Mouse (Mus musculus) MEL (cell line): ENCODE results near the gene Vps51. TPM values are rescaled to one million over a fixed set of nuclear protein-coding genes. Genes with fewer than 3 reads are reported as not detected.

Experiments used
- DNase-seq: peaks from one replicate; pipeline ENCODE4 v3.0.0; 2011; ENCODE audit warnings: low read depth, low spot score
- H3K27ac ChIP-seq: 2 replicates; pipeline ENCODE4 v1.5.1; 2012; ENCODE audit warnings: low read depth, mild to moderate bottlenecking, control low read depth, low read length, moderate library complexity; ENCODE audit not compliant: control insufficient read depth
- H3K27me3 ChIP-seq, 2 experiments: fragments of 150-350 bp in 1 of 2; sonication (generic) in 1 of 2; 2 replicates each; pipeline ENCODE4 v1.6.1; 2012; ENCODE audit warnings: low read length in 2 of 2, mild to moderate bottlenecking in 2 of 2, improper control_type of control experiment in 1 of 2, moderate library complexity in 1 of 2; ENCODE audit not compliant: insufficient read depth in 2 of 2, control insufficient read depth in 1 of 2
- H3K36me3 ChIP-seq, 2 experiments: 2 replicates each; pipeline ENCODE4 v1.6.1; 2012 to 2014; ENCODE audit warnings: low read length in 2 of 2, improper control_type of control experiment in 1 of 2, inconsistent platforms in 1 of 2, mild to moderate bottlenecking in 1 of 2; ENCODE audit not compliant: insufficient read depth in 2 of 2, control insufficient read depth in 1 of 2
- H3K4me1 ChIP-seq, 2 experiments: fragments of 150-350 bp in 1 of 2; sonication (generic) in 1 of 2; 2 replicates each; pipeline ENCODE4 v1.6.1; 2012; ENCODE audit warnings: low read length in 2 of 2, improper control_type of control experiment in 1 of 2, mild to moderate bottlenecking in 1 of 2; ENCODE audit not compliant: insufficient read depth in 2 of 2, control insufficient read depth in 1 of 2
- H3K4me3 ChIP-seq, 2 experiments: fragments of 150-350 bp in 1 of 2; sonication (generic) in 1 of 2; 2 replicates each; pipeline ENCODE4 v1.5.1; 2012; ENCODE audit warnings: low read depth in 2 of 2, low read length in 2 of 2, mild to moderate bottlenecking in 2 of 2, moderate library complexity in 2 of 2, control low read depth in 1 of 2, improper control_type of control experiment in 1 of 2; ENCODE audit not compliant: control insufficient read depth in 1 of 2, insufficient read depth in 1 of 2
- H3K79me2 ChIP-seq: 2 replicates; pipeline ENCODE4 v1.6.1; 2012; ENCODE audit warnings: mild to moderate bottlenecking, low read length, moderate library complexity; ENCODE audit not compliant: control insufficient read depth, poor library complexity, insufficient read depth
- H3K9ac ChIP-seq: 2 replicates; pipeline ENCODE4 v1.6.1; 2012; ENCODE audit warnings: low read depth, mild to moderate bottlenecking, control low read depth, low read length, moderate library complexity; ENCODE audit not compliant: control insufficient read depth, poor library complexity, severe bottlenecking
- H3K9me3 ChIP-seq: fragments of 150-350 bp; sonication (generic); replicated peaks from 2 replicates; pipeline ENCODE4 v1.6.1; 2012; ENCODE audit warnings: mild to moderate bottlenecking, low read length, improper control_type of control experiment, moderate library complexity; ENCODE audit not compliant: insufficient read depth
- CTCF ChIP-seq, 3 experiments: IDR thresholded peaks in 2 of 3; conservative IDR thresholded peaks in 1 of 3; 2 replicates each; pipeline ENCODE4 v1.5.1; 2011 to 2012; ENCODE audit warnings: low read length in 3 of 3, low read depth in 2 of 3, mild to moderate bottlenecking in 2 of 3, improper control_type of control experiment in 1 of 3, inconsistent platforms in 1 of 3, mixed read lengths in 1 of 3, moderate library complexity in 1 of 3; ENCODE audit not compliant: control insufficient read depth in 1 of 3, insufficient read depth in 1 of 3, poor library complexity in 1 of 3, severe bottlenecking in 1 of 3
- E2F4 ChIP-seq: IDR thresholded peaks from 2 replicates; pipeline ENCODE4 v1.6.1; 2011; ENCODE audit warnings: low read depth, low read length, improper control_type of control experiment, borderline replicate concordance
- ELF1 ChIP-seq: IDR thresholded peaks from 2 replicates; pipeline ENCODE4 v1.6.1; 2014; ENCODE audit warnings: low read depth, mild to moderate bottlenecking, inconsistent platforms, low read length, improper control_type of control experiment, moderate library complexity
- EP300 ChIP-seq, 2 experiments: IDR thresholded peaks; 2 replicates each; pipeline ENCODE4 v1.6.1; 2011; ENCODE audit warnings: improper control_type of control experiment in 2 of 2, low read length in 2 of 2, low read depth in 1 of 2, mild to moderate bottlenecking in 1 of 2
- ETS1 ChIP-seq: IDR thresholded peaks from 2 replicates; pipeline ENCODE4 v1.6.1; 2012; ENCODE audit warnings: low read depth, mild to moderate bottlenecking, inconsistent platforms, low read length, improper control_type of control experiment, moderate library complexity
- GATA1 ChIP-seq: IDR thresholded peaks from 2 replicates; pipeline ENCODE4 v1.6.1; 2011; ENCODE audit warnings: low read depth, low read length, improper control_type of control experiment
- HCFC1 ChIP-seq: IDR thresholded peaks from 2 replicates; pipeline ENCODE4 v1.6.1; 2012; ENCODE audit warnings: low read depth, mild to moderate bottlenecking, inconsistent platforms, low read length, improper control_type of control experiment, moderate library complexity
- JUND ChIP-seq: IDR thresholded peaks from 2 replicates; pipeline ENCODE4 v1.6.1; 2011; ENCODE audit warnings: low read depth, mild to moderate bottlenecking, improper control_type of control experiment, low read length
- KAT2A ChIP-seq: conservative IDR thresholded peaks from 2 replicates; pipeline ENCODE4 v1.6.1; 2012; ENCODE audit warnings: low read depth, low read length, improper control_type of control experiment, inconsistent platforms
- MAZ ChIP-seq: IDR thresholded peaks from 2 replicates; pipeline ENCODE4 v1.6.1; 2012; ENCODE audit warnings: low read depth, mild to moderate bottlenecking, inconsistent platforms, low read length, improper control_type of control experiment
- MXI1 ChIP-seq: IDR thresholded peaks from 2 replicates; pipeline ENCODE4 v1.6.1; 2011; ENCODE audit warnings: mild to moderate bottlenecking, low read depth, low read length, improper control_type of control experiment
- MYC ChIP-seq: IDR thresholded peaks from 2 replicates; pipeline ENCODE4 v1.6.1; 2011; ENCODE audit warnings: low read depth, mild to moderate bottlenecking, low read length, improper control_type of control experiment, moderate library complexity
- NELFE ChIP-seq: IDR thresholded peaks from 2 replicates; pipeline ENCODE4 v1.6.1; 2011; ENCODE audit warnings: low read depth, low read length, improper control_type of control experiment
- NRF1 ChIP-seq: IDR thresholded peaks from 2 replicates; pipeline ENCODE4 v1.6.1; 2014; ENCODE audit warnings: low read depth, mild to moderate bottlenecking, inconsistent platforms, low read length, improper control_type of control experiment, moderate library complexity; ENCODE audit not compliant: poor library complexity, insufficient read depth, severe bottlenecking
- POLR2A ChIP-seq, 2 experiments: IDR thresholded peaks; 2 replicates each; pipeline ENCODE4 v1.6.1; 2011 to 2012; ENCODE audit warnings: low read length in 2 of 2, mild to moderate bottlenecking in 2 of 2, control low read depth in 1 of 2, improper control_type of control experiment in 1 of 2, low read depth in 1 of 2, moderate library complexity in 1 of 2; ENCODE audit not compliant: control insufficient read depth in 1 of 2, insufficient read depth in 1 of 2, poor library complexity in 1 of 2
- POLR2AphosphoS5 ChIP-seq: IDR thresholded peaks from 2 replicates; pipeline ENCODE4 v1.6.1; 2012; ENCODE audit warnings: low read depth, borderline replicate concordance, mild to moderate bottlenecking, inconsistent platforms, low read length, moderate library complexity, mixed read lengths
- RCOR1 ChIP-seq: IDR thresholded peaks from 2 replicates; pipeline ENCODE4 v1.6.1; 2012; ENCODE audit warnings: low read depth, mild to moderate bottlenecking, inconsistent platforms, low read length, improper control_type of control experiment
- SIN3A ChIP-seq: IDR thresholded peaks from 2 replicates; pipeline ENCODE4 v1.6.1; 2012; ENCODE audit warnings: low read length, improper control_type of control experiment, inconsistent platforms
- TBP ChIP-seq: IDR thresholded peaks from 2 replicates; pipeline ENCODE4 v1.8.0; 2011; ENCODE audit warnings: low read depth, low read length, improper control_type of control experiment
- TCF12 ChIP-seq: IDR thresholded peaks from 2 replicates; pipeline ENCODE4 v1.6.1; 2014; ENCODE audit warnings: low read depth, mild to moderate bottlenecking, inconsistent platforms, low read length, improper control_type of control experiment, moderate library complexity
- UBTF ChIP-seq: IDR thresholded peaks from 2 replicates; pipeline ENCODE4 v1.6.1; 2012; ENCODE audit warnings: low read depth, mild to moderate bottlenecking, inconsistent platforms, low read length, improper control_type of control experiment, moderate library complexity, borderline replicate concordance; ENCODE audit not compliant: insufficient read depth
- ZKSCAN1 ChIP-seq: IDR thresholded peaks from 2 replicates; pipeline ENCODE4 v1.6.1; 2012; ENCODE audit warnings: low read depth, mild to moderate bottlenecking, inconsistent platforms, low read length, improper control_type of control experiment, moderate library complexity
- ZMIZ1 ChIP-seq: IDR thresholded peaks from 2 replicates; pipeline ENCODE4 v1.6.1; 2012; ENCODE audit warnings: low read depth, mild to moderate bottlenecking, inconsistent platforms, low read length, improper control_type of control experiment, moderate library complexity
- ZNF384 ChIP-seq: IDR thresholded peaks from 2 replicates; pipeline ENCODE4 v1.6.1; 2012; ENCODE audit warnings: low read depth, mild to moderate bottlenecking, inconsistent platforms, low read length, improper control_type of control experiment
- polyA plus RNA-seq, 2 experiments: library from polyadenylated mRNA; stranded (reverse) in 1 of 2; unstranded in 1 of 2; fragments of >175 nt in 1 of 2; fragments of >200 nt in 1 of 2; gene quantifications; 2 replicates each; pipeline versions ENCODE4 v1.2.1 to v1.2.4; 2012; ENCODE audit warnings: low replicate concordance in 2 of 2, low read depth in 1 of 2; ENCODE audit not compliant: insufficient read length in 2 of 2, insufficient read depth in 1 of 2, missing spikeins in 1 of 2
- total RNA-seq: library from RNA; depleted of rRNA; stranded (reverse); fragments of 300-350 nt; gene quantifications from 2 replicates; pipeline ENCODE4 v1.2.3, GENCODE M21; 2012

Gene Vps51
- total and polyA plus RNA-seq, 3 experiments, result 29.4 to 60.5 TPM; not detected in 1

GRCm38 (mm10) chr19:6061021-6061533 is 16.0 kb downstream of the Vps51 start, which contains the start of gene Znhit2:
Gene Znhit2 (plus strand): TSS chr19:6061192.
- peak within 1 kb of the TSS; percentile 93 for H3K9ac ChIP-seq
- H3K4me1 ChIP-seq, result peaks cover 0 to 16% of the 10 kb centered on the region in 2 experiments; a peak in 1 of 4 replicates
- peak within 1 kb of the TSS; percentile 89 for H3K27ac ChIP-seq
- H3K9me3 ChIP-seq, result no peaks in the 10 kb centered on the region
- 0 out of 2 replicates have a peak, but pooled peaks have one; percentile 16 for TF ChIP-seq E2F4
- TF ChIP-seq ZMIZ1, result peak; percentile 16; the same call in 1 of the 2 replicates
- peak; percentile 85 for TF ChIP-seq GATA1
- no peak for TF ChIP-seq ZKSCAN1
- peak; percentile 85 to 91 for TF ChIP-seq POLR2A (IDR thresholded peaks at IDR 0.05; ENCODE audit: control insufficient read depth in 1 of 2, insufficient read depth in 1 of 2, low read depth in 1 of 2, low read length in 2 of 2, poor library complexity in 1 of 2)
- no peak for TF ChIP-seq RCOR1
- peak; percentile 84 for TF ChIP-seq MXI1
- TF ChIP-seq UBTF, result peak; percentile 100
- peak; percentile 70 for TF ChIP-seq NRF1
- peak; percentile 89 for TF ChIP-seq HCFC1
- peak; percentile 83 for TF ChIP-seq NELFE
- 0 out of 2 replicates have a peak, but pooled peaks have one; percentile 40 for TF ChIP-seq MAZ
- TF ChIP-seq ETS1, result 0 out of 2 replicates have a peak, but pooled peaks have one; percentile 36
- TF ChIP-seq JUND, result no peak
- no peak for TF ChIP-seq POLR2AphosphoS5
- peak; percentile 95 for TF ChIP-seq SIN3A
- TF ChIP-seq ELF1, result peak; percentile 86
- TF ChIP-seq EP300 (IDR thresholded peaks at IDR 0.05; ENCODE audit: low read depth in 1 of 2, low read length in 2 of 2), result peak in 1 of 2 experiments; percentile 21; a peak in 1 of 4 replicates
- no peak for TF ChIP-seq ZNF384
- TF ChIP-seq MYC, result peak; percentile 46; the same call in 1 of the 2 replicates
- no peak for TF ChIP-seq CTCF (IDR thresholded peaks at IDR 0.05 in 2 of 3, conservative IDR thresholded peaks at IDR 0.05 in 1 of 3; ENCODE audit: control insufficient read depth in 1 of 3, insufficient read depth in 1 of 3, low read depth in 2 of 3, low read length in 3 of 3, poor library complexity in 1 of 3, severe bottlenecking in 1 of 3)
- TF ChIP-seq TCF12, result peak; percentile 70
- TF ChIP-seq TBP, result peak; percentile 87
- peak; percentile 53 for TF ChIP-seq KAT2A
- peak; percentile 97 for DNase-seq
- H3K36me3 ChIP-seq, result peaks cover 3 to 20% of the 10 kb centered on the region in 2 experiments; a peak in 3 of 4 replicates
- peak within 1 kb of the TSS; percentile 73 to 83 for H3K4me3 ChIP-seq
- H3K79me2 ChIP-seq, result peaks cover 45% of the 10 kb centered on the region
- no peaks in the 10 kb centered on the region for H3K27me3 ChIP-seq
